22 mouse cellular contexts compared by ENCODE assay signal in genomic region chr3:64772132-64772531, GRCm38 (mm10).
DNase-seq lines count a peak whose midpoint lies in the region; ATAC-seq and TF ChIP-seq lines count a peak whose summit lies in the region.
"Had no signal": no experiment of that assay in that cellular context is flagged by ENCODE, and none has a peak within 500 bp of the region (broad histone marks: within the 10 kb centered on the region; RNA-seq: fewer than 3 reads in every experiment).

No protein-coding gene starts in this region.

- DNase-seq in kidney, postnatal 0 days (ENCODE audit: low spot score) = peak; percentile 4
- DNase-seq in kidney, adult 11 months = no peak
- peak; percentile 35 for DNase-seq in brain, embryonic 14.5 days (ENCODE audit: low read depth)
- DNase-seq in skeletal muscle tissue, adult 2 months (ENCODE audit: low read depth, low spot score) = peak; percentile 7
- DNase-seq in spleen, postnatal 14 days (ENCODE audit: low spot score in 2 of 2) = no peak
- DNase-seq in retina, postnatal 1 day = no peak
- DNase-seq: adrenal gland, postnatal 25 days; cerebellum, adult 11 months; cerebellum, postnatal 10 days; gastrocnemius, postnatal 25 days; heart, adult 18-20 months; heart, postnatal 14 days; kidney, adult 8-10 months; kidney, postnatal 25 days; layer of hippocampus, postnatal 36 days had no signal

- no peaks in the 10 kb centered on the region for H3K27me3 ChIP-seq in kidney, postnatal 0 days (ENCODE audit: insufficient read depth, low read length)
- H3K27me3 ChIP-seq in neural tube, embryonic 14.5 days (ENCODE audit: control insufficient read depth, insufficient read depth, low read length) = no peaks in the 10 kb centered on the region
- no peaks in the 10 kb centered on the region for H3K27me3 ChIP-seq in neural tube, embryonic 15.5 days (replicated peaks)
- H3K27me3 ChIP-seq: embryonic facial prominence, embryonic 13.5 days; forebrain, embryonic 15.5 days; heart, embryonic 13.5 days; hindbrain, embryonic 12.5 days had no signal

- ATAC-seq in kidney, postnatal 0 days (replicated peaks; ENCODE audit: low FRiP score, low read depth) = no peak; the same call in 1 of the 2 replicates
- ATAC-seq in neural tube, embryonic 14.5 days (ENCODE audit: low read depth) = peak; percentile 61
- ATAC-seq in neural tube, embryonic 15.5 days (ENCODE audit: low FRiP score) = no peak
- ATAC-seq: forebrain, embryonic 15.5 days; midbrain, embryonic 16.5 days had no signal

- H3K9me3 ChIP-seq in kidney, postnatal 0 days (replicated peaks; ENCODE audit: low read length) = no peaks in the 10 kb centered on the region
- no peaks in the 10 kb centered on the region for H3K9me3 ChIP-seq in neural tube, embryonic 14.5 days (ENCODE audit: control insufficient read depth, low read length)
- H3K9me3 ChIP-seq in neural tube, embryonic 15.5 days (replicated peaks) = no peaks in the 10 kb centered on the region
- H3K9me3 ChIP-seq: embryonic facial prominence, embryonic 13.5 days; forebrain, embryonic 15.5 days; heart, embryonic 13.5 days; hindbrain, embryonic 12.5 days had no signal

- H3K4me3 ChIP-seq in kidney, postnatal 0 days (replicated peaks; ENCODE audit: low read depth, low read length) = no peak overlapping the region
- no peak overlapping the region for H3K4me3 ChIP-seq in neural tube, embryonic 14.5 days (ENCODE audit: low read depth, low read length)
- H3K4me3 ChIP-seq in neural tube, embryonic 15.5 days (replicated peaks) = no peak overlapping the region
- H3K4me3 ChIP-seq: embryonic facial prominence, embryonic 13.5 days; forebrain, embryonic 15.5 days; heart, embryonic 13.5 days; hindbrain, embryonic 12.5 days had no signal

- WGBS in kidney, postnatal 0 days = 58% methylated on average over 1 of the region's 1 CpGs
- WGBS in neural tube, embryonic 14.5 days = 51% methylated on average over 1 of the region's 1 CpGs
- 41% methylated on average over 1 of the region's 1 CpGs for WGBS in neural tube, embryonic 15.5 days

- H3K27ac ChIP-seq in kidney, postnatal 0 days = no peak overlapping the region
- H3K27ac ChIP-seq in neural tube, embryonic 14.5 days (ENCODE audit: low read depth, low read length) = no peak overlapping the region
- no peak overlapping the region for H3K27ac ChIP-seq in neural tube, embryonic 15.5 days (replicated peaks)
- H3K27ac ChIP-seq: embryonic facial prominence, embryonic 13.5 days; forebrain, embryonic 15.5 days; heart, embryonic 13.5 days; hindbrain, embryonic 12.5 days had no signal

- H3K36me3 ChIP-seq in kidney, postnatal 0 days (ENCODE audit: insufficient read depth, low read length) = no peaks in the 10 kb centered on the region
- no peaks in the 10 kb centered on the region for H3K36me3 ChIP-seq in neural tube, embryonic 14.5 days (ENCODE audit: control insufficient read depth, insufficient read depth, low read length)
- H3K36me3 ChIP-seq in neural tube, embryonic 15.5 days = no peaks in the 10 kb centered on the region
- H3K36me3 ChIP-seq: embryonic facial prominence, embryonic 13.5 days; forebrain, embryonic 15.5 days; heart, embryonic 13.5 days; hindbrain, embryonic 12.5 days had no signal

- no peak for TF ChIP-seq POLR2A in brain, embryonic 14.5 days (IDR thresholded peaks at IDR 0.05; ENCODE audit: borderline replicate concordance, extremely low read depth, insufficient read depth, insufficient read length, poor library complexity, severe bottlenecking)

- H3K9ac ChIP-seq in kidney, postnatal 0 days (ENCODE audit: low read depth, low read length) = no peak overlapping the region
- H3K9ac ChIP-seq in neural tube, embryonic 14.5 days (replicated peaks; ENCODE audit: low read depth, low read length) = no peak overlapping the region
- no peak overlapping the region for H3K9ac ChIP-seq in neural tube, embryonic 15.5 days (replicated peaks)
- H3K9ac ChIP-seq: embryonic facial prominence, embryonic 13.5 days; forebrain, embryonic 15.5 days; heart, embryonic 13.5 days; hindbrain, embryonic 12.5 days had no signal

- H3K4me1 ChIP-seq in kidney, postnatal 0 days (replicated peaks; ENCODE audit: insufficient read depth, low read length) = no peaks in the 10 kb centered on the region
- H3K4me1 ChIP-seq in neural tube, embryonic 14.5 days (ENCODE audit: control insufficient read depth, insufficient read depth, low read length) = no peaks in the 10 kb centered on the region
- H3K4me1 ChIP-seq in neural tube, embryonic 15.5 days = no peaks in the 10 kb centered on the region
- H3K4me1 ChIP-seq: embryonic facial prominence, embryonic 13.5 days; forebrain, embryonic 15.5 days; heart, embryonic 13.5 days; hindbrain, embryonic 12.5 days had no signal

- H3K4me2 ChIP-seq in kidney, postnatal 0 days (ENCODE audit: low read length) = no peak overlapping the region
- no peak overlapping the region for H3K4me2 ChIP-seq in neural tube, embryonic 14.5 days (ENCODE audit: low read depth, low read length)
- H3K4me2 ChIP-seq in neural tube, embryonic 15.5 days = no peak overlapping the region
- H3K4me2 ChIP-seq: embryonic facial prominence, embryonic 13.5 days; forebrain, embryonic 15.5 days; heart, embryonic 13.5 days; hindbrain, embryonic 12.5 days had no signal

- TF ChIP-seq CTCF in kidney, postnatal 0 days (IDR thresholded peaks at IDR 0.05; ENCODE audit: low read depth) = no peak
- no peak for TF ChIP-seq CTCF in brain, embryonic 14.5 days (IDR thresholded peaks at IDR 0.05; ENCODE audit: borderline replicate concordance, extremely low read depth, insufficient read depth, insufficient read length)

Comparison
In these comparisons a context has a peak if more than half of its experiments do, and no peak if none do; other contexts are left out.
1. DNase-seq: peak in kidney, postnatal 0 days (single experiment), brain, embryonic 14.5 days (single experiment) and skeletal muscle tissue, adult 2 months (single experiment); none in kidney, adult 11 months (single experiment), spleen, postnatal 14 days (0 of 2) and retina, postnatal 1 day (single experiment).